Mouse (Mus musculus) CH12.LX (cell line): ENCODE data around the gene Slc30a9. TPM values are rescaled to one million over a fixed set of nuclear protein-coding genes. Genes with fewer than 3 reads are reported as not detected.

Experiments used
- DNase-seq: peaks from one replicate; pipeline ENCODE4 v3.0.0-alpha.2; 2013; ENCODE audit errors: extremely low read depth
- H3K27ac ChIP-seq: 2 replicates; pipeline ENCODE4 v1.5.1; 2012; ENCODE audit warnings: low read depth, mild to moderate bottlenecking, control low read depth, moderate library complexity; ENCODE audit not compliant: insufficient read depth
- H3K27me3 ChIP-seq: replicated peaks from 2 replicates; pipeline ENCODE3; 2012; ENCODE audit warnings: inconsistent platforms
- H3K36me3 ChIP-seq, 2 experiments: replicated peaks in 1 of 2; 2 replicates each; pipeline versions ENCODE3 to v1.6.1; 2012; ENCODE audit warnings: inconsistent platforms in 1 of 2, low read length in 1 of 2, mild to moderate bottlenecking in 1 of 2, mixed read lengths in 1 of 2, moderate library complexity in 1 of 2; ENCODE audit not compliant: control insufficient read depth in 1 of 2, insufficient read depth in 1 of 2
- H3K4me1 ChIP-seq, 2 experiments: 2 replicates each; pipeline ENCODE4 v1.6.1; 2012; ENCODE audit warnings: inconsistent platforms in 1 of 2, moderate library complexity in 1 of 2; ENCODE audit not compliant: insufficient read depth in 2 of 2, control insufficient read depth in 1 of 2
- H3K4me2 ChIP-seq: 2 replicates; pipeline ENCODE4 v1.6.1; 2012; ENCODE audit warnings: low read depth, mild to moderate bottlenecking, control low read depth; ENCODE audit not compliant: poor library complexity, insufficient read depth, severe bottlenecking
- H3K4me3 ChIP-seq, 3 experiments: fragments of 150-350 bp in 1 of 3; sonication (generic) in 1 of 3; replicated peaks in 1 of 3; 2 replicates each; pipeline versions ENCODE3 to v1.5.1; 2011 to 2012; ENCODE audit warnings: low read depth in 2 of 3, low read length in 2 of 3, mild to moderate bottlenecking in 2 of 3, moderate library complexity in 2 of 3, control low read depth in 1 of 3, improper control_type of control experiment in 1 of 3, inconsistent platforms in 1 of 3, mixed read lengths in 1 of 3; ENCODE audit not compliant: poor library complexity in 1 of 3
- H3K79me2 ChIP-seq: replicated peaks from 2 replicates; pipeline ENCODE4 v1.6.1; 2012; ENCODE audit warnings: mild to moderate bottlenecking, moderate library complexity; ENCODE audit not compliant: control insufficient read depth, poor library complexity, insufficient read depth, severe bottlenecking; ENCODE audit errors: extremely low read depth
- H3K9ac ChIP-seq: 2 replicates; pipeline ENCODE4 v1.6.1; 2012; ENCODE audit warnings: low read depth, mild to moderate bottlenecking, control low read depth, moderate library complexity; ENCODE audit not compliant: insufficient read depth
- H3K9me3 ChIP-seq: replicated peaks from 2 replicates; pipeline ENCODE3; 2012; ENCODE audit warnings: low read length, inconsistent platforms, mixed read lengths
- BHLHE40 ChIP-seq: IDR thresholded peaks from 2 replicates; pipeline ENCODE4 v1.6.1; 2011; ENCODE audit warnings: mild to moderate bottlenecking, low read depth, low read length, improper control_type of control experiment
- CHD2 ChIP-seq: IDR thresholded peaks from 2 replicates; pipeline ENCODE4 v1.6.1; 2011; ENCODE audit warnings: low read length, improper control_type of control experiment
- CTCF ChIP-seq, 2 experiments: IDR thresholded peaks in 1 of 2; conservative IDR thresholded peaks in 1 of 2; 2 replicates each; pipeline ENCODE4 v1.5.1; 2011 to 2012; ENCODE audit warnings: low read depth in 2 of 2, low read length in 2 of 2, improper control_type of control experiment in 1 of 2, inconsistent platforms in 1 of 2, mild to moderate bottlenecking in 1 of 2, moderate library complexity in 1 of 2
- ELF1 ChIP-seq: IDR thresholded peaks from 2 replicates; pipeline ENCODE4 v1.6.1; 2014; ENCODE audit warnings: low read depth, mild to moderate bottlenecking, inconsistent platforms, low read length, improper control_type of control experiment
- EP300 ChIP-seq: IDR thresholded peaks from 2 replicates; pipeline ENCODE4 v1.6.1; 2011; ENCODE audit warnings: low read length, improper control_type of control experiment
- GABPA ChIP-seq: IDR thresholded peaks from 2 replicates; pipeline ENCODE4 v1.6.1; 2012; ENCODE audit warnings: low read depth, low read length, improper control_type of control experiment, inconsistent platforms; ENCODE audit not compliant: insufficient replicate concordance
- HCFC1 ChIP-seq: IDR thresholded peaks from 2 replicates; pipeline ENCODE4 v1.6.1; 2012; ENCODE audit warnings: low read depth, mild to moderate bottlenecking, inconsistent platforms, low read length, improper control_type of control experiment
- IRF4 ChIP-seq: IDR thresholded peaks from 2 replicates; pipeline ENCODE4 v1.6.1; 2014; ENCODE audit warnings: low read depth, mild to moderate bottlenecking, inconsistent platforms, low read length, improper control_type of control experiment
- KAT2A ChIP-seq: IDR thresholded peaks from 2 replicates; pipeline ENCODE4 v1.6.1; 2012; ENCODE audit warnings: low read length, improper control_type of control experiment, inconsistent platforms; ENCODE audit not compliant: insufficient replicate concordance
- MAFK ChIP-seq: IDR thresholded peaks from 2 replicates; pipeline ENCODE4 v1.6.1; 2011; ENCODE audit warnings: low read length, improper control_type of control experiment; ENCODE audit not compliant: insufficient replicate concordance
- MAX ChIP-seq: IDR thresholded peaks from 2 replicates; pipeline ENCODE4 v1.6.1; 2011; ENCODE audit warnings: low read length, improper control_type of control experiment
- MAZ ChIP-seq: IDR thresholded peaks from 2 replicates; pipeline ENCODE4 v1.6.1; 2012; ENCODE audit warnings: low read depth, mild to moderate bottlenecking, inconsistent platforms, low read length, improper control_type of control experiment, moderate library complexity
- MEF2A ChIP-seq: IDR thresholded peaks from 2 replicates; pipeline ENCODE4 v1.6.1; 2014; ENCODE audit warnings: low read depth, mild to moderate bottlenecking, inconsistent platforms, low read length, improper control_type of control experiment, borderline replicate concordance
- MXI1 ChIP-seq: IDR thresholded peaks from 2 replicates; pipeline ENCODE4 v1.6.1; 2011; ENCODE audit warnings: mild to moderate bottlenecking, low read depth, low read length, improper control_type of control experiment
- MYC ChIP-seq: IDR thresholded peaks from 2 replicates; pipeline ENCODE4 v1.6.1; 2011; ENCODE audit warnings: low read depth, mild to moderate bottlenecking, improper control_type of control experiment, low read length
- NELFE ChIP-seq: IDR thresholded peaks from 2 replicates; pipeline ENCODE4 v1.6.1; 2011; ENCODE audit warnings: low read depth, low read length, improper control_type of control experiment
- NRF1 ChIP-seq: IDR thresholded peaks from 2 replicates; pipeline ENCODE4 v1.6.1; 2014; ENCODE audit warnings: low read depth, mild to moderate bottlenecking, inconsistent platforms, low read length, improper control_type of control experiment, moderate library complexity
- PAX5 ChIP-seq: IDR thresholded peaks from 2 replicates; pipeline ENCODE4 v1.6.1; 2012; ENCODE audit warnings: low read length, inconsistent platforms, mixed read lengths
- POLR2A ChIP-seq: IDR thresholded peaks from 2 replicates; pipeline ENCODE4 v1.6.1; 2011; ENCODE audit warnings: low read depth, mild to moderate bottlenecking, improper control_type of control experiment, low read length
- POLR2AphosphoS2 ChIP-seq: IDR thresholded peaks from 2 replicates; pipeline ENCODE4 v1.6.1; 2011; ENCODE audit warnings: low read depth, low read length, improper control_type of control experiment
- RAD21 ChIP-seq: IDR thresholded peaks from 2 replicates; pipeline ENCODE4 v1.6.1; 2011; ENCODE audit warnings: low read depth, mild to moderate bottlenecking, low read length, improper control_type of control experiment, moderate library complexity
- RCOR1 ChIP-seq: conservative IDR thresholded peaks from 2 replicates; pipeline ENCODE4 v1.6.1; 2012; ENCODE audit warnings: low read depth, mild to moderate bottlenecking, inconsistent platforms, low read length, improper control_type of control experiment
- SIN3A ChIP-seq: IDR thresholded peaks from 2 replicates; pipeline ENCODE4 v1.6.1; 2012; ENCODE audit warnings: low read length, improper control_type of control experiment, inconsistent platforms
- TBP ChIP-seq: conservative IDR thresholded peaks from 2 replicates; pipeline ENCODE4 v1.6.1; 2011; ENCODE audit warnings: low read depth, low read length, improper control_type of control experiment
- TCF12 ChIP-seq: IDR thresholded peaks from 2 replicates; pipeline ENCODE4 v1.6.1; 2014; ENCODE audit warnings: low read depth, mild to moderate bottlenecking, inconsistent platforms, low read length, improper control_type of control experiment
- UBTF ChIP-seq: IDR thresholded peaks from 2 replicates; pipeline ENCODE4 v1.6.1; 2012; ENCODE audit warnings: low read depth, mild to moderate bottlenecking, inconsistent platforms, low read length, improper control_type of control experiment, moderate library complexity
- ZC3H11A ChIP-seq: IDR thresholded peaks from 2 replicates; pipeline ENCODE4 v1.6.1; 2012; ENCODE audit warnings: low read depth, mild to moderate bottlenecking, inconsistent platforms, low read length, improper control_type of control experiment
- ZKSCAN1 ChIP-seq: IDR thresholded peaks from 2 replicates; pipeline ENCODE4 v1.6.1; 2012; ENCODE audit warnings: low read depth, inconsistent platforms, low read length, improper control_type of control experiment, borderline replicate concordance
- ZMIZ1 ChIP-seq: IDR thresholded peaks from 2 replicates; pipeline ENCODE4 v1.6.1; 2012; ENCODE audit warnings: low read depth, mild to moderate bottlenecking, inconsistent platforms, low read length, improper control_type of control experiment
- ZNF384 ChIP-seq: IDR thresholded peaks from 2 replicates; pipeline ENCODE4 v1.6.1; 2012; ENCODE audit warnings: low read depth, low read length, improper control_type of control experiment, inconsistent platforms
- dilution Hi-C: fragments of 300-500 bp; cut with MboI; formaldehyde crosslinking; loops from 2 replicates; pipeline ENCODE4 v1.14.3; 2020; ENCODE audit warnings: low sequenced_read_pairs; ENCODE audit not compliant: extremely low pct_unique_long_range_greater_than_20kb, extremely low pct_ligation_motif_present
- in situ Hi-C: fragments of 300-500 bp; cut with MboI; formaldehyde crosslinking; loops from 3 replicates; pipeline ENCODE4 v1.14.3; 2019; ENCODE audit warnings: low sequenced_read_pairs, low pct_ligation_motif_present, low pct_unique_long_range_greater_than_20kb, mixed read lengths
- polyA plus RNA-seq: library from polyadenylated mRNA; unstranded; fragments of >175 nt; gene quantifications from 2 replicates; pipeline ENCODE4 v1.2.1, GENCODE M21; 2012; ENCODE audit warnings: low read depth; ENCODE audit not compliant: insufficient read length
- total RNA-seq, 2 experiments: library from RNA; depleted of rRNA; stranded (reverse); fragments of 300-350 nt in 1 of 2; fragments of >200 nt in 1 of 2; gene quantifications; 2 replicates each; pipeline ENCODE4 v1.2.3; 2012 to 2014

Slc30a9 gene
- 15.0 and 19.6 TPM in 2 replicates for total RNA-seq (2012; rRNA removed)
- total RNA-seq (2014; rRNA removed): 41.2 and 42.6 TPM in 2 replicates
- polyA plus RNA-seq: 35.6 TPM in 2 replicates

- peaks cover 15% of the 10 kb centered on the region for H3K79me2 ChIP-seq
- peaks cover 3 to 22% of the 10 kb centered on the region in 2 experiments for H3K36me3 ChIP-seq
- no peaks in the 10 kb centered on the region for H3K9me3 ChIP-seq
- peak within 1 kb of the TSS; percentile 86 for H3K4me2 ChIP-seq
- dilution Hi-C loops: no loop called here
- in situ Hi-C loops: no loop called here
- H3K9ac ChIP-seq: peak within 1 kb of the TSS; percentile 83
- no peaks in the 10 kb centered on the region for H3K27me3 ChIP-seq
- peaks cover 0 to 18% of the 10 kb centered on the region in 2 experiments; a peak in 2 of 4 replicates for H3K4me1 ChIP-seq
- peak within 1 kb of the TSS; percentile 91 to 97 (median 91) for H3K4me3 ChIP-seq
- H3K27ac ChIP-seq: peak within 1 kb of the TSS; percentile 1; the same call in 1 of the 2 replicates
- DNase-seq: peak; percentile 79
- peak; percentile 89 for TF ChIP-seq UBTF
- no peak for TF ChIP-seq ZC3H11A
- no peak for TF ChIP-seq MAFK
- peak; percentile 52; the same call in 1 of the 2 replicates for TF ChIP-seq MAX
- TF ChIP-seq RCOR1: 0 out of 2 replicates have a peak, but pooled peaks have one; percentile 23
- no peak for TF ChIP-seq NRF1
- TF ChIP-seq TBP: 0 out of 2 replicates have a peak, but pooled peaks have one; percentile 57
- no peak for TF ChIP-seq MYC
- TF ChIP-seq CHD2: peak; percentile 55; the same call in 1 of the 2 replicates
- 0 out of 2 replicates have a peak, but pooled peaks have one; percentile 49 for TF ChIP-seq MEF2A
- TF ChIP-seq MAZ: peak; percentile 70; the same call in 1 of the 2 replicates
- no peak for TF ChIP-seq ZKSCAN1
- TF ChIP-seq RAD21: no peak
- TF ChIP-seq ZNF384: peak; percentile 28; the same call in 1 of the 2 replicates
- peak; percentile 65; the same call in 1 of the 2 replicates for TF ChIP-seq KAT2A
- peak; percentile 94 for TF ChIP-seq ZMIZ1
- no peak for TF ChIP-seq PAX5
- no peak for TF ChIP-seq EP300
- peak; percentile 72 for TF ChIP-seq SIN3A
- peak; percentile 43; the same call in 1 of the 2 replicates for TF ChIP-seq IRF4
- peak; percentile 81 for TF ChIP-seq MXI1
- TF ChIP-seq POLR2AphosphoS2: peak; percentile 91
- TF ChIP-seq TCF12: peak; percentile 93
- TF ChIP-seq BHLHE40: 0 out of 2 replicates have a peak, but pooled peaks have one; percentile 24
- TF ChIP-seq GABPA: no peak
- peak; percentile 98 for TF ChIP-seq NELFE
- TF ChIP-seq ELF1: peak; percentile 92
- peak in 1 of 2 experiments; percentile 18; a peak in 1 of 4 replicates for TF ChIP-seq CTCF (conservative IDR thresholded peaks at IDR 0.05 in 1 of 2, IDR thresholded peaks at IDR 0.05 in 1 of 2; ENCODE audit: low read depth in 2 of 2, low read length in 2 of 2)
- TF ChIP-seq HCFC1: peak; percentile 82
- peak; percentile 98 for TF ChIP-seq POLR2A
Measured at GRCm38 (mm10) chr5:67306698-67307521, at the start of gene Slc30a9. Slc30a9 (plus strand) TSS chr5:67306955.
